Mouse (Mus musculus) hindbrain, embryonic 11.5 days (tissue): Measurements from ENCODE around the gene Olfr1371. TPM values are rescaled to one million over a fixed set of nuclear protein-coding genes. Genes with fewer than 3 reads are reported as not detected.
A peak's percentile ranks its signal among the peaks of the same experiment; 100 is the strongest.
"Not testable (repeated sequence)": the region's sequence is repeated elsewhere in the genome, so short reads cannot be mapped to it uniquely, and the experiment has no call there.

ENCODE experiments used
- ATAC-seq: fragments of 200-750 bp; cut with Nextera tagmentation; 2 replicates; pipeline ENCODE4 v1.8.0; 2017; ENCODE audit warnings: mild to moderate bottlenecking, moderate TSS enrichment, moderate library complexity; ENCODE audit not compliant: low FRiP score
- DNase-seq: peaks from one replicate; pipeline ENCODE4 v3.0.0-alpha.2; 2015; ENCODE audit warnings: low spot score
- H3K27ac ChIP-seq: fragments of 300-500 bp; sonication (generic); 2 replicates; pipeline ENCODE4 v1.5.1; 2014; ENCODE audit warnings: mild to moderate bottlenecking, low read depth, low read length
- H3K27me3 ChIP-seq: fragments of 300-500 bp; sonication (generic); 2 replicates; pipeline ENCODE4 v1.6.1; 2014; ENCODE audit warnings: mild to moderate bottlenecking, low read length, moderate library complexity, mixed read lengths; ENCODE audit not compliant: control insufficient read depth, insufficient read depth
- H3K36me3 ChIP-seq: fragments of 300-500 bp; sonication (generic); 2 replicates; pipeline ENCODE4 v1.6.1; 2014; ENCODE audit warnings: mild to moderate bottlenecking, low read length, moderate library complexity, mixed read lengths; ENCODE audit not compliant: control insufficient read depth, insufficient read depth
- H3K4me1 ChIP-seq: fragments of 300-500 bp; sonication (generic); replicated peaks from 2 replicates; pipeline ENCODE4 v1.6.1; 2014; ENCODE audit warnings: low read length, mixed read lengths; ENCODE audit not compliant: control insufficient read depth, insufficient read depth
- H3K4me2 ChIP-seq: fragments of 300-500 bp; sonication (generic); replicated peaks from 2 replicates; pipeline ENCODE4 v1.6.1; 2014; ENCODE audit warnings: mild to moderate bottlenecking, low read depth, low read length
- H3K4me3 ChIP-seq: fragments of 300-500 bp; sonication (generic); 2 replicates; pipeline ENCODE4 v1.5.1; 2014; ENCODE audit warnings: low read depth, low read length
- H3K9ac ChIP-seq: fragments of 300-500 bp; sonication (generic); 2 replicates; pipeline ENCODE4 v1.6.1; 2014; ENCODE audit warnings: low read depth, low read length
- H3K9me3 ChIP-seq: fragments of 300-500 bp; sonication (generic); 2 replicates; pipeline ENCODE4 v1.6.1; 2016; ENCODE audit warnings: low read length; ENCODE audit not compliant: control insufficient read depth
- WGBS: fragments of 180-500 bp; shearing (Covaris S2); extraction: QIAGEN DNeasy Blood & Tissue Kit; methylation state at CpG from one replicate; pipeline ENCODE4 v1.1.7; 2014; 5-methylcytosine and 5-hydroxymethylcytosine counted together
- polyA plus RNA-seq: library from polyadenylated mRNA; unstranded; fragments of >200 nt; fragmentation: Nextera tagmentation; extraction: Ambion mirVana; gene quantifications from 2 replicates; pipeline ENCODE4 v1.2.1, GENCODE M21; 2014

The Olfr1371 gene
- polyA plus RNA-seq, 1 experiment from 2014 or later, result not detected

DNA sequence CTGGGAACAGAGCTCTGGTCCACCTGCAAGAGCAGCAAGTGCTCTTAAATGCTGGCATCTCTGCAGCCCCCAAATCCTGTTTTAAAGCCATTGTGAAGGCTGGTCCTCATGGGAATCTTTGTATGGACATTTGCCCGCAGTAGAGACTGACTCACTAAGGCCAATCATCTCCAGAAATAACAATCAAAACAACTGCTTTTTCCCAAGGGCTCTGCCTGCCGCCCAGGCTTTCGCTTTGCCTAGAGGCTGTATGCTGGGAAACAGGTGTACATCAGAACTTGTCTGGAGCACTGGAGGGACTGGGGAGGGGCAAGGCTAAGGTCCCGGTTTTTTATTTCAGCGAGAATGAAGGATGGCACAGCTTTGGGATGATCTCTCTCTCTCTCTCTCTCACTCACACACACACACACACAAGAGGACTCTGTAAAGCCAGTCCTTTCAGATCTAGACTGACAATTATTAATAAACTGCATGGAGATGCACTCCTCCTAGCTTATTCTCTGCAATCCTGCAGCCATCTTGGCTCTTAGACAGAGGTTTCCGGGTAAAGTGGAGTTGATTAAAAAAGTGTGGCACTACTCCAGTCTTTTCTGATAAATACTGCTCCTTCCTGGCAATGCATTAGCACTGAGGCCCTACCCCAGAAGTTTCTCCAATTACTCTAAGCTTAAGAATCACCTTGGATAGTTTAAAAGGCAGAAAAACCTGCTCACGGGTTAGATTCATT is 15.1 kb upstream of the Olfr1371 start:
- no peak overlapping the region for H3K4me3 ChIP-seq
- no peaks in the 10 kb centered on the region for H3K36me3 ChIP-seq
- H3K9me3 ChIP-seq, result no peaks in the 10 kb centered on the region
- no peak for DNase-seq
- no peak overlapping the region for H3K9ac ChIP-seq
- no peak for ATAC-seq
- H3K4me2 ChIP-seq, result no peak overlapping the region
- 76% methylated on average over 7 of the region's 7 CpGs for WGBS
- no peaks in the 10 kb centered on the region for H3K27me3 ChIP-seq
- H3K4me1 ChIP-seq, result no peaks in the 10 kb centered on the region
- no peak overlapping the region for H3K27ac ChIP-seq

DNA sequence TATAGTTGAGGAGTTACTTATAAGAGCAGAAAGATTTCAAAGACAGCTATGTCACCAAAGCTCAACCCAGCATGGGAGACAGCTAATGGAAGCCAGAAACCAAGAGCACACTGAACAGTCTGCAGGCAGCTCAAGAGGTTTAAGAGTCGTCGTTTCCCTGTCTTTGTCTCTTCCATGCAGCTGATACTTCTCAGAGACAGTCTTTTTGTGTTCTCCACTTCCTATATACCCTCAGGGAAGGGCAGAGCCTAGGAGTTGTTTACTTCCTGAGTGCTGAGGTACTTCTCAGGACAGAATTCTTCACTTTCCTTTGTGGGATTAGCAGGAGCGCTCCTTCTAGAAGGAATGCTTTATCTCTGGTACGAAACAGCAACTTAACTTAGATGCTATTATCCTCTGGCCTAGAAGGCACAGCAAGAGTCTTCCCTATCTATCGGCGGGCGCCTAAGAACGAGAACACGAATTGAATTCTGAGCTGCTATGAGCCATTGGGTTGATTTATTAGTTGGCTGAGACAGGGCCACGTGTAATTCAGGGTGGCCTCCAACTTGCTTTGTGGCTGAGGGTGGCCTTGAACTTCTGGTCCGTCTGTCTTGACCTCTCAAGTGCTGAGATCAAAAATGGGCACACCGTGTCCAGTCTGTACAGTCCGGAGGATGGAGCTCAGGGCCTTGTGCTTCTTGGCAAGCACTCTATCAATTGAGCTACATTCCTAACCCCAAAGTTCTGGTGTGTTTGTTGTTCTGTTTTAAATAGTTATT is 13.9 kb upstream of the Olfr1371 start:
- no peaks in the 10 kb centered on the region for H3K9me3 ChIP-seq
- WGBS, result 84% methylated on average over 13 of the region's 13 CpGs

DNA sequence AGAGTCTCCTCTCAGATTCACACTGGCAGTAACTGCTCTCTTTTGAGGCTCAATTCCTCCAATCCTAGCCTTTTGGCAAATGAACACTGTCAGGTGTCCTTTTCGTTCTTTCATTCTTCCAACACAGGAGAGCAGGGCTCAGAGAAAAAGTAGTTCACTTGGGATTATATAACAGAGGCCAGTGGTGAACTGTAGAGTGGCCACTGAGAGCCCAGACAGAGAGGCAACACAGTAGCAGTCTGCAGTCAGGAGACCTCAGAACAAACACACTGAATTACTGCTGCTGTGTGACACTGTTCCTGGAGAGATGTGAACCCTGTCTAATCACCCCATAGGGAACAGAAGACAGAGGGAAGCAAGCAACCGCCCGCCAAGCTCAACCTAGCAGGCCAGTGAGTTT is 13.3 kb upstream of the Olfr1371 start:
- 77% methylated on average over 3 of the region's 3 CpGs for WGBS
- no peaks in the 10 kb centered on the region for H3K4me1 ChIP-seq

More for the DNA sequence above, 13.9 kb upstream of the Olfr1371 start:
- no peak for DNase-seq
- Histone ChIP-seq H3K4me3 (no peak overlapping the region), H3K9ac (no peak overlapping the region), H3K27ac (no peak overlapping the region), H3K36me3 (no peaks in the 10 kb centered on the region), H3K27me3 (no peaks in the 10 kb centered on the region), H3K4me2 (no peak overlapping the region), H3K4me1 (no peaks in the 10 kb centered on the region)
- ATAC-seq, result no peak

DNA sequence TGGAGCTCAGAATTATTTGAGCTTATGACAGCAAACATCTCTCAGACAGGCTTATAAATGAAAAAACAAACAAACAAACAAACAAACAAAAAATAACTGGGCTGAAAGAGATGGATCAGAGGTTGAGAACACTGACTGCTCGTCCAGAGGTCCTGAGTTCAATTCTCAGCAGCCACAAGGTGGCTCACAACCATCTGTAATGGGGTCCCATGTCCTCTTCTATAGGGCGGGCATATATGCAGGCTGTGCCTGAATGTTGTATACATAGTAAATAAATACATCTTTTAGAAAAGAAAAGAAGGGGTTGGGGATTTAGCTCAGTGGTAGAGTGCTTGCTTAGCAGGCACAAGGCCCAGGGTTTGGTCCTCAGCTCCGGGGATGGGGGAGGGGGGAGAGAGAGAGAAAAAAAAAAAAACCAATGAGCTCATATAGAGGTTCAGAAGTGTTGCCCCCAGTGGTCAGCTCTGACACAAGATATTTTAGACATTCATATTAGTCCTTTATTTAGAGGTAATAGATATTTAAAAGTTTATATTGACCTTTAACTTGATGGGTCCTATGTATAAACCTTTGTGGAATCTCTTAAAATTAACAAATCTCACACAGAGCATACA is 12.3 kb upstream of the Olfr1371 start:
- Histone ChIP-seq H3K4me2 (no peak overlapping the region), H3K27ac (no peak overlapping the region), H3K4me3 (no peak overlapping the region), H3K4me1 (no peaks in the 10 kb centered on the region), H3K9ac (no peak overlapping the region), H3K9me3 (no peaks in the 10 kb centered on the region), H3K27me3 (no peaks in the 10 kb centered on the region), H3K36me3 (no peaks in the 10 kb centered on the region)
- no peak for DNase-seq
- no peak for ATAC-seq
- WGBS, result 64% methylated on average over 3 of the region's 3 CpGs

More for the DNA sequence above, 13.3 kb upstream of the Olfr1371 start:
- Histone ChIP-seq H3K9me3 (no peaks in the 10 kb centered on the region), H3K4me2 (no peak overlapping the region), H3K27ac (no peak overlapping the region), H3K27me3 (no peaks in the 10 kb centered on the region), H3K4me3 (no peak overlapping the region), H3K36me3 (no peaks in the 10 kb centered on the region), H3K9ac (no peak overlapping the region)
- DNase-seq (no peak), ATAC-seq (no peak)

GRCm38 (mm10) chr11:52223968-52224682 is 10.3 kb upstream of the Olfr1371 start:
- Histone ChIP-seq H3K4me2 (no peak overlapping the region), H3K9ac (no peak overlapping the region)
- WGBS, result 20% methylated on average over 19 of the region's 19 CpGs

DNA sequence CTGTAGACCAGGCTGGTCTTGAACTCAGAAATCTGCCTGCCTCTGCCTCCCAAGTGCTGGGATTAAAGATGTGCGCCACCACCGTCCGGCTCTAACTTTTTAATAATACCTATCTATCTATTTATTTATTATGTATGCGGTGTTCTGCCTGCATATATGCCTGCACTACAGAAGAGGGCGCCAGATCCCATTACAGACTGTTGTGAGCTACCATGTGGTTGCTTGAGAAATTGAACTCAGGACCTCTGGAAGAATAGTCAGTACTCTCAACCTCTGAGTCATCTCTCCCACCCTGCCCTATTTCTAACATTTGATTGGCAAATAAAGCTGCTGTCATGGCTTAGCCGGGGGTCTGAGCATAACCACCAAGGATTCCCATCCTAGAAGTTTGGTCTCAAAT is 9.1 kb upstream of the Olfr1371 start:
- H3K4me1 ChIP-seq, result no peaks in the 10 kb centered on the region

More at GRCm38 (mm10) chr11:52223968-52224682, 10.3 kb upstream of the Olfr1371 start:
- no peak overlapping the region for H3K4me3 ChIP-seq
- no peaks in the 10 kb centered on the region for H3K4me1 ChIP-seq
- no peaks in the 10 kb centered on the region for H3K9me3 ChIP-seq
- DNase-seq (no peak), ATAC-seq (no peak)
- H3K36me3 ChIP-seq, result no peaks in the 10 kb centered on the region
- H3K27me3 ChIP-seq, result no peaks in the 10 kb centered on the region
- no peak overlapping the region for H3K27ac ChIP-seq

GRCm38 (mm10) chr11:52221921-52222320 is 8.1 kb upstream of the Olfr1371 start:
- DNase-seq, H3K9me3 ChIP-seq, ATAC-seq, H3K36me3 ChIP-seq, H3K27ac ChIP-seq, H3K4me2 ChIP-seq, H3K4me3 ChIP-seq, H3K9ac ChIP-seq, H3K27me3 ChIP-seq, H3K4me1 ChIP-seq: not testable (repeated sequence)
- WGBS, result 90% methylated on average over 6 of the region's 6 CpGs

More for the DNA sequence above, 9.1 kb upstream of the Olfr1371 start:
- Histone ChIP-seq H3K9ac (no peak overlapping the region), H3K4me3 (no peak overlapping the region), H3K9me3 (no peaks in the 10 kb centered on the region), H3K4me2 (no peak overlapping the region), H3K27ac (no peak overlapping the region), H3K36me3 (no peaks in the 10 kb centered on the region), H3K27me3 (no peaks in the 10 kb centered on the region)
- 73% methylated on average over 6 of the region's 6 CpGs for WGBS
- no peak for DNase-seq
- ATAC-seq, result no peak

DNA sequence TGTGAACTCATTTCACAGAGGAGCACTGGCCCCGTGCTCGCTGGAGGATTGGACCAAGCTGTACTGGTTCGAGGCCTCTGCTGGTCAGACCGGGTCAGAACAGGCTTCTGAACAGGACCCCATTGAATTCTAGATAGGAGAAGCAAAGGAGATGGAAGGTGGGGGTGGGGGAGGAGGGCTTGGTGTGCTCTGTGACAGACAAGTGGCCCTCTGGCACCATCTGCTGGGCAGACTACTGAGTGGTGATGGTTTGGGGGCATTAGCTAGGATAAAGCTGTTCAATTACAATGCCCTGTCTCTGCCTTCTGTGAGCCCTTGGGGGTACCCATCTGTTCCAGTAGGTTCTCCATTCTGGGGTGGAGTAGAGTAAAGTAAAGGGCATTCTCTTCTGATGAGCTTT is 6.5 kb upstream of the Olfr1371 start:
- Histone ChIP-seq H3K4me2 (no peak overlapping the region), H3K9me3 (no peaks in the 10 kb centered on the region), H3K27me3 (no peaks in the 10 kb centered on the region), H3K4me3 (no peak overlapping the region), H3K9ac (no peak overlapping the region), H3K4me1 (no peaks in the 10 kb centered on the region), H3K27ac (no peak overlapping the region), H3K36me3 (no peaks in the 10 kb centered on the region)
- peak; percentile 27; the same call in 1 of the 2 replicates for ATAC-seq
- 8% methylated on average over 4 of the region's 4 CpGs for WGBS
- DNase-seq, result peak; percentile 84
